Mouse (Mus musculus) olfactory bulb, adult 2 months (tissue): Measurements from ENCODE around the gene Paxx.

ENCODE experiments used
- CTCF ChIP-seq: fragments of 200-500 bp; IDR thresholded peaks from 2 replicates; pipeline ENCODE4 v1.5.1; 2012; ENCODE audit warnings: low read depth, mild to moderate bottlenecking, low read length, moderate library complexity; ENCODE audit not compliant: insufficient read depth
- POLR2A ChIP-seq: fragments of 200-500 bp; IDR thresholded peaks from 2 replicates; pipeline ENCODE4 v1.6.1; 2012; ENCODE audit warnings: mild to moderate bottlenecking, low read depth, low read length, moderate library complexity; ENCODE audit not compliant: insufficient read depth

GRCm38 (mm10) chr2:25461407-25461806 lies 513 bp upstream of the Paxx start:
- TF ChIP-seq POLR2A, result no peak
- TF ChIP-seq CTCF, result no peak
